Mouse (Mus musculus): ENCODE data around the gene Asxl1.

DNA sequence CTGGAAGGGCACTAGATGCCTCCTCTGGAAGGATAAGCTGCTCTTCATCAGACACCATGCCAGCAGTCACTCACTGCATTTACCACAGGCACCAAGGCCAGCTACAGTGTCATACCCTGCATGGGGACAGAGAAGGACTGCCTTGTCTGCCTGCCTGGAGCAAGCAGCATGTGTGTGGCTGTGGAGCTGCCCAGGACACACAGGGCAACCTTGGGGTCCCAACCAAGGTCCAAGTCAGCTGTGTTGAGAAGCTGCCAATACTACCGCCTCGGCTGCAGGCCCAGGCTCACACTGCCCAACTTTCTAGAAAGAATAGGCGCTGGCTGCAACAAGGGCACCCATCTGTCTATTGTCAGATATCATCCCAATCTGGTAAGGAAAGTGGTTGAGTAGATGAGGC, 77.5 kb downstream of the Asxl1 start:
- no peak for TF ChIP-seq CTCF (IDR thresholded peaks at IDR 0.05; ENCODE audit: low read depth, low read length)
- no peak for TF ChIP-seq POLR2A (IDR thresholded peaks at IDR 0.05; ENCODE audit: borderline replicate concordance, low read depth, low read length)

All from bone marrow macrophage, adult 2 months (primary cell).